Mouse (Mus musculus): ENCODE measurements around the gene Tbc1d30.
"Not testable (repeated sequence)": the region's sequence is repeated elsewhere in the genome, so short reads cannot be mapped to it uniquely, and the experiment has no call there.

Tbc1d30 gene

DNA sequence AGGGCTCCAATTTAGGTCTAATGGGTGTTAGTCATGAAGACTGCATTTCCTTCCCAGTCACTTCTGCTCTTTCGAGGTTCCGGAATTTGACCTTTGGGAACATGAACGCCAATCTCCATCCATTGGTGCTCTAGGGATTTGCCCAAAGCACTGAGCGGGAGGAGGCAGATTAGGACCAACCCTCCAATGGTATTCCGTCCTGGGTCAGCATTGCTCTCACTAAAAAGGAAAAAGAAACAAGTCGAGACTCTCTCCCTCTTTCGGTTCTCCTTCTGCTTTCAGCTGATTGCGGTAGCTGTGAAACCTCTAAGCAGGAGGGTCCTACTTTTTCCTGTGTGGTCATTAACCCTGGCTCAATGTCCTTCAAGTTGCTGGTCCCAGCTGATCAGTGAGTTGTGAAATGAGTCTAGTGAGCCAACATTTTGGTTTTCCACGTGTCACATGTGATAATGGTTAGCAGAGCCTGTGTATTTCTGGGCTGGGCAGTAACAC lies 14.7 kb upstream of the Tbc1d30 start:
- DNase-seq (ENCODE audit: low spot score) = no peak

DNA sequence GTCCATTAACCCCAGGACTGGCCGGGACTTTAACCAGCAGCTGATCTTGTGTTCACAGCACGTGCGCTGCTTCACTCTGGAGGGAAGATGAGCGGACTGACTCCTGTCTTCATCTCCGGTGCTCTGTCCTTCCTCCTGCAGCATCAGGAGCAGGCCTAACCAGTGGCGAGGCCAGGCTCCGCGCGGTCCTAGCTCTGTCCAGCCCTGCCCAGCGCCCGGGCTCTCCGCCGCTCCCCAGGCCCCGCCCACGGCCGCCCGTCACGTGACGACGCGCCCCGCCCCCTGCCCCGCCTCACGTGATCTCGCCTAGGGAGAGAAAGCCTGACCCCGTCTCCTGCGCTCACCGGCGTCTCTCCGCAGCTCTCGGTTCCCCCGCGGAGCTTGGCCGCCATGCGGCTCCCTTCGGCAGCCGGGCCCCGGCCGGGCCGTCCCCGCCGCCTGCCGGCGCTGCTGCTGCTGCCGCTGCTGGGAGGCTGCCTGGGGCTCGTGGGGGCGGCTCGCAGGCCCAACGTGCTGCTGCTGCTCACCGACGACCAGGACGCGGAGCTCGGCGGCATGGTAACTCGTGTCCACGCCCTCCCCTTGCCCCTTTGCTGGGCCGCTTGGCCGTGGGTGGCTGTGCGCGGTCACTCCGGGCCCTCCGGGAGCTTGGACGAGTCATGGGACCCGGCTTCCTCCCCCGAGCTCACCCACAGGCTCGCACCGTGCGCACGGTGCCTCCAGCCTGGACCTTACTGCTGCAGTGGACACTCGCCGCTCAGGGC lies 13.9 kb upstream of the Tbc1d30 start, which contains the start of gene Gns:
TSS of gene Gns (plus strand) at position 290 of the 764 bp plus-strand sequence.
- DNase-seq (ENCODE audit: low spot score) = peak; percentile 87

DNA sequence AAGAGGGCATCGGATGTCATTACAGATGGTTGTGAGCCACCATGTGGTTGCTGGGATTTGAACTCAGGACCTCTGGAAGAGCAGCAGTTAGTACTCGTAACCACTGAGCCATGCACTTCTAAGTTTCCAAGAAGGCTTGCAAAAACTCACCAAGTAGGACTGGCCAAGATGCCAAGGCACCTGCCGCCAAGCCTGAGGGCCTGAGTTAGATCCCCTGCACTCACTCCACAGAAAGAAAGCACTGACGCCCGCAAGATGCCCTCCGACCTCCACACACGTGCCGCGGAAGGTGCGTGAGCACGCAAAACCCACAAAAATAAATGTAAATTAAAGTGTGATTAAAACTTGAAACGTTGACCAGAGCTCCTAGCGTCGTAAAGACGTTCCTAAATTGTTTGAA lies 13.2 kb upstream of the Tbc1d30 start:
- DNase-seq (ENCODE audit: low spot score) = no peak

DNA sequence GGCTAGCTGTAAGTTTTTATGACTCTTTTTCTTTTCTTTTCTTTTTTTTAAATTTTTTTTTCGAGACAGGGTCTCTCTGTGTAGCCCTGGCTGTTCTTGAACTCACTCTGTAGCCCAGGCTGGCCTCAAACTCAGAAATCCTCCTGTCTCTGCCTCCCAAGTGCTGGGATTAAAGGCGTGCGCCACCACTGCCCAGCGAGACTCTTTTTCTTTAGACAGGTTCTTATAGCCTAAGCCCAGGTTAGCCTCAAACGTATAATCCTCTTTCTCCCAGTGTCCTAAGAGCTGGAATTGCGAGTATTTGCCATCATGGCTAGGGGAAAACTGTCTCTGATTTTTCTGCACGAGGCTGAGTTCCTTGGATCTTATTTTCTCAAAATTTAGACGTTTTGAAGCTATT lies 12.1 kb upstream of the Tbc1d30 start:
- DNase-seq (ENCODE audit: low spot score) = no peak

DNA sequence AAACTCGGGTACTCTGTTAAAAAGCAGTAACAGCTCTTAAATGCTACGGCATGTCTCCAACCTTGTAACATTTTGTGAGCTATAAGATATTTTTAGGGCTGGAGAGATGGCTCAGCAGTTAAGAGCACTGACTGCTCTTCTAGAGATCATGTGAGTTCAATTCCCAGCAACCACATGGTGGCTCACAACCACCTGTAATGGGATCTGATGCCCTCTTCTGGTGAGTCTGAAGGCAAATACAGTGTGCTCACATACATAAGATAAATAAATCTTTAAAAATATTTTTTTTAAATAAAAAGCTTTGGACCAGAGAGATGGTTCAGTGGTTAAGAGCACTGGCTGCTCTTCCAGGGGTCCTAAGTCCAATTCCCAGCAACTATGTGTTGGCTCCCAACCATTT lies 9.3 kb upstream of the Tbc1d30 start:
- no peak for DNase-seq (ENCODE audit: low spot score)

DNA sequence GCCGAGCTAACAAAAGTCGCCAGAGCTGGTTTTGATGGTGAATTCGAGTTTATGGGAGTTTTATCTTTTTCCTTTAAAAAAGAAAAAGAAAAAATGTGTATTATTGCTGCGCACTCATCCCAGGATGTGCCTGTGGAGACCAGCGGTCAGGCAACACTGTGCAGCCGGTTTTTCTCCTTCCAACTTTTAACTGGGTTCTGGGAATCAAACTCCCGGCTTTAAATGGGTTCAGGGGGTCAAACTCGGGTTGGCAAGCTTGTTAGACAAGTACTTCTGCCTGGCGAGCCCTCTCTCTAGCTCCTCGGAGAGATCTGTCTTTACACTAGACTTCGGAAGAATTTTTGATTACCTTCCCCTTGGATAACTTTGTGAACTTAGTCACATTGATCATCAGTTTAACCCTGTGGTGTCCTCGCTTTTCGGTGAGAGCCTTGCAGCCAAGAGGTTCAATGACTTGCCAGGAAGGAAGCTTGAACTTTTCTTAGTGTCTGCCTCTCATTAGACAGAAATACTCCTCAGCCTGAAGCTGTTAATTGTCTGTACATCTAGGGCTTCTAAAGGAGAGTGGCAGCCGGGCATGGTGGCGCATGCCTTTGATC lies 713 bp upstream of the Tbc1d30 start:
- DNase-seq (ENCODE audit: low spot score) = no peak

DNA sequence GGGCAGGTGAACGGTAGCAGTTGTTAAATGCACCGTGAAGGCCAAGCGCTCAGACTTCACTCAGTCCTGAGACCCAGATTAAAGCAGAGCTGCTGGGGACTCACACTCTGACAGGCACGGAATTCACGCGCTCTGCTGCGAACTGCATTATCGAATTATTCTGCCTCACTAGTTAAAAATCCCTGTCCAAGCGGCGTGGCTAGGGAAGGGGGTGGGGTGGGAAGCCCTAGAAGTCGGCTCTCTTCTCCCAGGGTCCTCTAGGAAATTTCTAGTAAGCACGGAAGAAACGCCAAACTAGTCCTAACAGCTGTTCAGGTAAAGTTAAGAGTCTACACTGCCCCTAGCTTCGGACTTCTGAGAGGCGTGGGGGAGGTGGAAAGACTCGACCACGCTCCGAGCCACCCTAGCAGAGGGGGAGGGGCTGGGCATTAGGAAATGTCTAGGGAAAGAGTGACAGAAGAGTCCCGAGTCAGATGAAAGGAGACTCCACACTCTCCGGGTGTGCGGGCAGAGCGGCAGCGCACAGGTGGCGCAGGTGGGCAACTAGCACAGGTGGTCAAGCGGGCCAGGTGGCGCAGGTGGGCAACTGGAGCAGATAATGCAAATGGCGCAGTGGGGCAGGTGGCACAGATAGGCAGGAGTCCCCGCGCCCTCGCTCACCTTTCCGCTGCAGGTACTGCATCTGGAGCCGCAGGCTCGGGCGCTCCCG lies 567 bp downstream of the Tbc1d30 start:
- DNase-seq (ENCODE audit: low spot score) = no peak

DNA sequence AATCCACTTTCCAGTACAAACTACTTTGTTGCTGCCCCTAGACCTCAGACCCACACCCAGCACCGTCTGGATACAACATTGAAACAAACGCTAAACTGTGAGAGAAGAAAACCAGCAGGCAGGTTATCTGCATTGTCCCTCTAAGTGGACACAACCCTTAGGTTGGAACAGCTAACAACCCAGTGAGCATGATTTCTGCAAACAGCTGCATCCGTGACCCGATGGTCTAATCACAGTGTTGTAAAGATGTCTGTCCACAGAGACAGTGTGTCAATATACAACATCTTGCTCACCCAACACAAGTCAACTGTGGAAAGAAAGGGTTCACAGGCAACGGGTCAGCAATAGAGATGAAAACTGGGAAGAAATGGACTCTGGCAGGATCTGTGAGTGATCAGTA lies 1.8 kb downstream of the Tbc1d30 start:
- DNase-seq (ENCODE audit: low spot score) = no peak

DNA sequence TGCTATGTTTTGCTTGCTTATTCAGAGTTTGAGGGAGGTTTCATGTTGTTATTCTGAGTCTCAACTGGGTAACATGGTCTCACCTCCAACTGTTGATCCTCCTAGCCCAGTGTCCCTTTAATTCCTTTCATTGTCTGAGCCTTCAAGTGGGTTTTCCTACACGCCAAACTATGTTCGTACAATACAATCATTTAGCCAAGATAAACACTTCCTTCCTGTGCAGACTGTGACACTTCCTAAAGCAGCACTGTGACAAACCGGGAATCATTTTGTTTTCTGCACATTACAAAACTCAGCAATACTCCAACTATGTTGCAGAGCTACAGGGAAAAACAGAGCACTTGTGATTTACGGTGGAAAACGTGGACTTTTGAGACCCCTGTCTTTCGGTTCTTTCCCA lies 7.2 kb downstream of the Tbc1d30 start:
- DNase-seq (ENCODE audit: low spot score) = no peak

DNA sequence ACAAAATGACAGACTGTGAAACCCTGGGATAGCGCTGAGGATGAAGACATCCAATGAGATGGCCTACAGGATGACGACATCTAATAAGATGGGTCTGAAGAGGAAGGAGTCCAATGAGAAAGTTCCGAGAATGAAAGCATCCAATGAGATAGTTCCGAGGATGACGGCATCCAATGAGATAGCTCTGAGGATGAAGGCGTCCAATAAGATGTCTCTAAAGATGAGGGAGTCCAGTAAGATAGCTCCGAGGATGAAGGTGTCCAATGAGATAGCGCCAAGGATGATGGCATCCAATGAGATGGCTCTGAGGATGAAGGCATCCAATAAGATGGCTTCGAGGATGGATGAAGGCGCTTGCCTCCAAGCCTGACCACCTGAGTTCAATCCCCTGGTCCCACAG lies 8.8 kb downstream of the Tbc1d30 start:
- DNase-seq (ENCODE audit: low spot score) = peak; percentile 27

DNA sequence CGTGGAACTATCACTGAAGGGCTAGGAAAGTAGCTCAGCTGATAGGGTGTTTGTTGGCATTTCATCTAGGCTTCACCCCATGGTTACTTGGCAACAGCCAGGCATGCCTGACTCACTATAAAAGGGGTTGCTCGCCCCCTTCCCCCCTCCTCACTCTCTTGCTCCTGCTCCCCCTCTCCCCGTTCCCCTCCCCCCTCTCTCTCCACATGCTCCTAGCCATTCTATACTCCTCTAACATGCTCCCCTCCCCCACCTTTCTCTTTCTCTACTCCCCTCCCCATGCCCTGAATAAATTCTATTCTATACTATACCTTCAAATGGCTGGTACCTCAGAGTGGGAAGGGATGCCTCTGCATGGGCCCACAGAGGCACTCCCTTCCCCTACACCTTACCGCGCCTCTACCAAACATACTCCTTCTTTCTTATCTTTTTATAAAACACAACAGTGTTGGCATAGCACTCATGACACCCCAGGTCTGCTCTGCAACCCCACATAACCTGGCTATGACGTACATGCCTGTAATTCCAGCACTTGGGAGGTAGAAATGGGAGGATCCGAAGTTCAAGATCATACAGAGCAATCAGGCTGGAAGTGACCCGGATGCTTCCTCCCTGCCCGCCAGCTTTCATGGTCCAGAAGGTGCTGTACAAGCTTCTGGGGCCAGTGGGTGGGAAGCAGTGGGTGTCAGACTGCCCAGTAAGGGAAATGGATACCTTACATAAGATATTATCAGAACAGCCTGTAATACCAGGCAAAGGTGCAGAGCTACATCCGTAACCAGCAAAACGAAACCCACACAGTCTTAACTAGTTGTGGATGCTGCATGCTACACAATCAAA lies 10.1 kb downstream of the Tbc1d30 start:
- no peak for DNase-seq (ENCODE audit: low spot score)

DNA sequence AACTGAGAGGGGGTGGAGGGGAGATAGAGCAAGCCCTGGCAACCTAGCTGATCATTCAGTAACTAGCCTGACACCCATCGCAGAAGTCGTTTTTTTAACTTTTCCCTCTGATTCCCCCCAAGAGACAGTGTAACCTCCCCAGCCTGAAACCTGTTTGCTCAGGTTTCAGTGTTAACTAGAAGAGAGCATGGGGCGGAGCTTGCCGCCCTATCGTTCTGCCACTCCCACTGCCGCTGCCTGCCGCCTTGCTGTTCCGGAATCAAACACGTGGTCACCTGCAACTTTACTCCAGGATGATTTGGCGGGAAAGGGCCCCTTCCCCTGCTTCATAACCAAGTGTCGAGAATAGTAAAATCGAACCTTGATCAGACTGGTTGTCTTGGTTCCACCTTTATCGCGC lies 14.5 kb downstream of the Tbc1d30 start:
- DNase-seq (ENCODE audit: low spot score) = not testable (repeated sequence)

DNA sequence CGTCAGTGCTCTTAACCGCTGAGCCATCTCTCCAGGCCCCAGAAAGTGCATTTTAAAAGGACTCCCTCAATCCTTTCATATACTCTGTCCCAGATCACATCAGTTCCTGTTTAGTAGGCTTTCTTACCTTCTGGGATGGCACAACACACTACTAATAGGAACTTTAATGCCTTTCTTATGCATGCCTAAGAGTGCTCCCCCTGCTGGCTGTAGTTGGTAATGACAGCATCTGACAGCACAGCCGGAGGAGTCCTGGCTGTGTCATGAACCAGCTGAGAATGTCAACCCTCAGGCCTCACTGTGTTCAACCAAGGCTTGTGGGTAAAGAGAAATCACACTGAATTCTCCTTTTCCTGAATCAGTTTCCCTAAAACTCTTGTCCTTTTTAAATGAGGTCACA lies 16.5 kb downstream of the Tbc1d30 start:
- DNase-seq (ENCODE audit: low spot score) = peak; percentile 64

DNA sequence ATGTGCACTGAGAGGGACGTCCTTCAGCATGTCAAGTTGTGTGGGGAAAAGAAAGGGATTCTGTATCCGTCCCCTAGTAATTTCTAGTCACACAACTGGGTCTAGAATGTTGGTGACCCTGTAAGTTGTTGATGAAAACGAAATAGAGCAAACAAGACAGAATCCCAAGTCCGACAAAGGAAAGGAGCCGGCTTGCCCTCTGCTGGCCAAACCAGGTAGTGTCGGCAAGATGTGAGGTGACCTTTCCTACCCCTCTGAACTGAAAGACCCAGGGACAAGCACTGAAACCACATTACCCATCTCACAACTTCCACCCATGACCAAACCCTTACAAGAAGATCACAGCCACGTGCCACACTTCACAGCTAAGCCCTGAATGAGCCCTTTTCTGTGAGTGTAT lies 20.1 kb downstream of the Tbc1d30 start:
- DNase-seq (ENCODE audit: low spot score) = no peak

DNA sequence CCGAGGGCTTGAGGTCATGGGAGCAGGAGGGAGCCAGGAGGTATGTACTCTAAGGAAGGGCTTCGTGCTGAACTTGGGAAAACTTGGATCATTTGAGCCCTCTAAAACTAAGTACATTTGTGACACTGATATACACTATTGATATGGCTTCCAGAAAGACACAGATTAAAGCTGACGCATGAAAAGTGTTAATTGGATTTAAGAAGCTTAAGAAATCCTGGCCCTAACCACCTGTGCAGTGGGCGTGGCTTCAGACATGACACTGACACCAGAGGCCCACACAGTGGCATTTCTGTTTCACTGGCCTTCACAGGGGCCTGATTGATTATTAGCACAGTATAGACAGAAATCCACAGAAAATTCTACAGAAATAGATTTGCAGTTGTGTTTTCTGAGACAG lies 21.5 kb downstream of the Tbc1d30 start:
- DNase-seq (ENCODE audit: low spot score) = no peak

DNA sequence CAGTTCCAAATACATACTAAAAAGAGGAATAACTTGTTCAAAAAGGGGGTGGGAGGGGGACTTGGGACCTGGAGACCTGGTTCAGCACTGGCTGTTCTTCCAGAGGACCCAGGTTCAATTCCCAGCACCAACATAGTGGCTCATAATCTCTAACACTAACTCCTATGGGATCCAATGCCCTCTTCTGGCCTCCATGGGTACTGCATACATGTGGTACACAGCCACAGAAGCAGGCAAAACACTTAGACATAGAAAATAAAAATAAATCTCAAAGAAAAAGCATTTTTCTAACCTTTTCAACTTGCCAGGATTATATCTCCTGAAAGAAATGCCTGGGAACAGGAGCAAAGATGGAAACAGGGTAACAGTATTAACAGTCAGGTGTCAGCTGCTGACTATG lies 24.9 kb downstream of the Tbc1d30 start:
- no peak for DNase-seq (ENCODE audit: low spot score)

DNA sequence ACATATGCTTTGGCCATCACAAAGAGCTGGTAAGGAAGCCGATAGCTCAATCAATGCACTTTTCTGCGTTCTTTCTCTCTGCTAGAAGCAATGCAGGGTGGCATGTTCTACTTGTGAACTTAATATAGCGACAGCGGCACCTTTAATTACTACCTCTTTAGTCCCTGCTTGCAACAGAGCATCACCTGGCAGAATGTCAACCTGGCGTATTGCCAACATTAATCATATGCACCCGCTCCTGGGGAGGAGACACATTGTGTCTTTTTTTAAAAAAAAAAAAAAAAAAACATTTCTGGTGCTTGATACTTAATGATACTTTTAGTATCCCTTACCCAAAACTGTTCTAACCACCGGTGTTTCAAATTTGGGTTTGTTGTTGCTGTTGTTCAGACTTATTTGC lies 27.6 kb downstream of the Tbc1d30 start:
- DNase-seq (ENCODE audit: low spot score) = peak; percentile 73

DNA sequence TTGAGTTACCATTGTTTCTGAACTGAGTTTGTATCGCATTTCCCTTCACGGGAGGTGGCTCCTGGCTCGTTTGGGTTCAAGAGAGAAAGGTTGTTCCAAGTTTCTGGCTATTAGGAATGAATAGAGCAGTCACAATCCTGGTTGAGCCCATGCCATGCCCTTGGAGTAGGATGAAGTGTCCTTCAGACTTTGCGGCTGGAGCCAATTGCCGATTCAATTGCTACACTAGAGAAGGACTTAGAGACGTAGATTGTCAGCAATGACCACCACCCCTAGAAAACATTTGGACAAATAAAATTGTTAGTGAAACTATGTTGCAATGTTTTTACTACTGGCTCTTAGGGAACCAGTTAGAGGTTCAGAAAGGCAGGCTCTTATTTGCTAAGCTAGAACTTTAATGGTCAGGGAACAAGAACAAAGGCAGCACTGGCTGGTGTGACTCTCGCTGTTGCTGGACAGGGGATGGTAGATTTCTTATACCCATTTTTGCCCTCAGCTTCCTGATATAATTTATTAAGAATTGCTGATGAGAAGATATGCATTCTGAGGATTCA lies 32.6 kb downstream of the Tbc1d30 start:
- DNase-seq (ENCODE audit: low spot score) = peak; percentile 37

DNA sequence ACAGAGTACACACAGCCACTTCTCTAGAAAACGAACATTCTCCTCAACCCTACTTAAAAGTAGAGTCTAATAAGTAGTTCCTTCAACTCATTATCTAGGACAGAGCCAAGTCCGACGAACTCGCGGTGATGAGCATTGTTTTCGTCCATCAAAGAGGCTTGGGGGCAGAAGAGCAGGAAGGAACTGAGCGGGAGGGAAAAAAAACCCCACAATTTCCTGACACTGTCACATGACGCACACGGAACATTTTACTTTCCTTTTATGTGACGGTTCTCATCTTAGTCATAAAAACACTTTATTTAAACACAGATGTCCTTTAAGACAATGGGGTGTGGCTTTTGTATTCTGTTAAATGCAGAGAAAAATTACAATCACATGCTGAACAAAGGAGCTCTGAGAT lies 34.7 kb downstream of the Tbc1d30 start:
- no peak for DNase-seq (ENCODE audit: low spot score)

DNA sequence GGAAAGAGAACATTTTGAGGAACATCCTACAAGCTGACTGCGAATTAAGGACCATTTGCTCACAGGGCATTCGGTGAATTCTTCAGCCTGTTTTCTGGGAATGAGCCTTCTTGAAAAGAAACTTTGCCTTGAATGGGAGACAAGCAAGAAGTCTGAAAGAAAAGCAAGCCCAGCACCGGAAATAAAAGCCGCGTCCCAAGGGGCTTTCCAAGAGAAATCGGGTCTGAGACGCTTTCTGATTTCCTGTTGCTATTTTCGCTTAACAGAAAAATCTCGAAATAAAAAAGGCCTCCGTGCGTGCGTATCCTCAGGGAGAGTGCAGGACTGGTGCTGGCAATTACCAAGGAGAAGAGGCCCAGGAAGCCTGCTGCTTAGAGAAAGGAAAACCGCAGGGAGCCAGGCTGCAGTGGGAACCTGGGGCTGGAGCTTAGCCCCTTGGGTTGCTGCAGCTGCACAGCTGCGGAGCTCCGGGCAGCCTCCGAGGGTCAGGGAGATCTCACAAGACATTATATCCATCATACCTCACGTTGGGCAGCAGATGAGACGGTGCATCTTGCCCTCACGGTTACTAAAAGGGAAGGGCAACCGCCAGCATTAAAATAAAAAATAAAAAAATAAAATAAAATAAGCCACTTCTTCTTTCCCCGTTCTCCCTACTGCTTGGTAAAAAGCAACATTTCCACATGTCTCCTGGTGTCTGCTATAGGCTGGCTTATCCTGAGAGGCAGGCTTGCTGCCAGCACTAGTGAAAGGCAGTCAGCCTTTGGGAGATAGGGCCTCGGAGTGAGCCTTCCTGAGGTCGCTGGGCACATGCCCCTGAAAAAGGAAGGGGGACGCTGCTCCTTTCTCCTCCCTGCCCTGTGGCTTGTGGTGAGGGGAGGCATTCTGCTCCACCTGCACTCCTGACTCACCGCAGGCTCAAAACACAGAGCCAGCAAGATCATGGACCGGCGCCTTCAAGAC lies 35.5 kb downstream of the Tbc1d30 start:
- DNase-seq (ENCODE audit: low spot score) = no peak

DNA sequence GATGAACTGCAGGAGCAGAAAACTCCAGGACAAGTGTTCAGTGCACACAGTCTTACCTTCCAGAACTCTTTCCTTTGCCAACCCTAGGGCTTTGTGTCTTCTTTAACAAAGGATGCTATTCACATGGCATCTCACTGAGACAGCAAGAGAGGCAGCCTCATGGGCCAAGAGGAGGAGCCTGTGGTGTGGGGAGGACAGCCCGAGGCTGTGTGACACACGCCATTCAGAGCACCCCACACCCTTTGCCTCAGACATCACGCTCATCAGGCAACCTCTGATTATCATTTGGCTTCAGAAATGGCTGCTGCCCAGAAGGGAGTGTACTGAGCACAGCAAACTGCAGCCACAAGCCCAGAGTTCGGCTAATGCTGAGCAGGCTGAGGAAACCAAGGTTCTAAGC lies 36.9 kb downstream of the Tbc1d30 start:
- peak; percentile 48 for DNase-seq (ENCODE audit: low spot score)
